Mouse (Mus musculus): ENCODE results near the gene 1500009L16Rik.

GRCm38 (mm10) chr10:83711769-83712168, 10.9 kb upstream of the 1500009L16Rik start:
- TF ChIP-seq EP300 (optimal IDR thresholded peaks at IDR 0.05), result no peak
- TF ChIP-seq CTCF (IDR thresholded peaks at IDR 0.05; ENCODE audit: low read depth), result no peak

Data from stomach, postnatal 0 days (tissue).